Mouse (Mus musculus) lung, postnatal 0 days (tissue): ENCODE results near the gene Vmn1r64. TPM values are rescaled to one million over a fixed set of nuclear protein-coding genes. Genes with fewer than 3 reads are reported as not detected.
"Not testable (repeated sequence)": the region's sequence is repeated elsewhere in the genome, so short reads cannot be mapped to it uniquely, and the experiment has no call there.

Source experiments
- ATAC-seq: fragments of 200-750 bp; cut with Nextera tagmentation; 2 replicates; pipeline ENCODE4 v1.8.0; 2017; ENCODE audit warnings: moderate library complexity
- DNase-seq: peaks from one replicate; pipeline ENCODE4 v3.0.0-alpha.2; 2016; ENCODE audit warnings: low spot score
- H3K27ac ChIP-seq: fragments of 300-500 bp; sonication (generic); 2 replicates; pipeline ENCODE4 v1.5.1; 2014; ENCODE audit warnings: antibody characterized with exemption, mild to moderate bottlenecking, low read length, mixed read lengths
- H3K27me3 ChIP-seq: fragments of 300-500 bp; sonication (generic); replicated peaks from 2 replicates; pipeline ENCODE4 v1.6.1; 2014; ENCODE audit warnings: low read length, mixed read lengths; ENCODE audit not compliant: insufficient read depth
- H3K36me3 ChIP-seq: fragments of 300-500 bp; sonication (generic); 2 replicates; pipeline ENCODE4 v1.6.1; 2014; ENCODE audit warnings: low read length, mixed read lengths; ENCODE audit not compliant: insufficient read depth
- H3K4me1 ChIP-seq: fragments of 300-500 bp; sonication (generic); 2 replicates; pipeline ENCODE4 v1.6.1; 2014; ENCODE audit warnings: antibody characterized with exemption, low read depth, low read length, mixed read lengths; ENCODE audit not compliant: insufficient read depth
- H3K4me2 ChIP-seq: fragments of 300-500 bp; sonication (generic); replicated peaks from 2 replicates; pipeline ENCODE4 v1.6.1; 2014; ENCODE audit warnings: low read depth, mild to moderate bottlenecking, low read length, moderate library complexity, mixed read lengths
- H3K4me3 ChIP-seq: fragments of 300-500 bp; sonication (generic); 2 replicates; pipeline ENCODE4 v1.5.1; 2014; ENCODE audit warnings: low read depth, low read length
- H3K9ac ChIP-seq: fragments of 300-500 bp; sonication (generic); replicated peaks from 2 replicates; pipeline ENCODE4 v1.6.1; 2014; ENCODE audit warnings: low read depth, mild to moderate bottlenecking
- H3K9me3 ChIP-seq: fragments of 300-500 bp; sonication (generic); 2 replicates; pipeline ENCODE4 v1.6.1; 2016; ENCODE audit warnings: low read length, mixed read lengths
- CTCF ChIP-seq: IDR thresholded peaks from 2 replicates; pipeline ENCODE4 v1.5.1; 2016; ENCODE audit warnings: antibody characterized with exemption, mild to moderate bottlenecking
- EP300 ChIP-seq: IDR thresholded peaks from 2 replicates; pipeline ENCODE4 v1.6.1; 2016; ENCODE audit warnings: antibody characterized with exemption, mild to moderate bottlenecking, control low read depth
- WGBS: fragments of 180-500 bp; shearing (Covaris S2); extraction: QIAGEN DNeasy Blood & Tissue Kit; methylation state at CpG from one replicate; pipeline ENCODE4 v1.1.7; 2014; 5-methylcytosine and 5-hydroxymethylcytosine counted together
- polyA plus RNA-seq: library from polyadenylated mRNA; unstranded; fragments of >200 nt; fragmentation: Nextera tagmentation; extraction: Ambion mirVana; gene quantifications from 2 replicates; pipeline ENCODE4 v1.2.1, GENCODE M21; 2015

Gene Vmn1r64
- polyA plus RNA-seq: not detected in 2 replicates

GRCm38 (mm10) chr7:5884442-5884841 lies at the start of gene Vmn1r64:
Gene Vmn1r64 (minus strand): TSS chr7:5884542.
- no peaks in the 10 kb centered on the region for H3K4me1 ChIP-seq
- TF ChIP-seq CTCF (no peak), EP300 (no peak)
- H3K27ac ChIP-seq: no peak within 1 kb of the TSS
- no peak within 1 kb of the TSS for H3K4me3 ChIP-seq
- H3K9me3 ChIP-seq: no peaks in the 10 kb centered on the region; the same call in 1 of the 2 replicates
- no peak within 1 kb of the TSS for H3K9ac ChIP-seq
- no peak for DNase-seq
- no peak within 1 kb of the TSS for H3K4me2 ChIP-seq
- H3K36me3 ChIP-seq: no peaks in the 10 kb centered on the region
- H3K27me3 ChIP-seq: no peaks in the 10 kb centered on the region
- ATAC-seq: no peak

GRCm38 (mm10) chr7:5899238-5899637 lies 14.9 kb upstream of the Vmn1r64 start:
- ATAC-seq (no peak), DNase-seq (no peak)
- Histone ChIP-seq H3K9me3 (no peaks in the 10 kb centered on the region; the same call in 1 of the 2 replicates), H3K36me3 (no peaks in the 10 kb centered on the region), H3K27ac (no peak overlapping the region), H3K4me1 (no peaks in the 10 kb centered on the region), H3K4me2 (no peak overlapping the region), H3K9ac (no peak overlapping the region), H3K27me3 (no peaks in the 10 kb centered on the region), H3K4me3 (no peak overlapping the region)
- WGBS: 83% methylated on average over 4 of the region's 4 CpGs
- TF ChIP-seq CTCF: no peak
- no peak for TF ChIP-seq EP300

GRCm38 (mm10) chr7:5897245-5897644 lies 12.9 kb upstream of the Vmn1r64 start:
- H3K27ac ChIP-seq, H3K36me3 ChIP-seq, DNase-seq, H3K27me3 ChIP-seq, H3K4me2 ChIP-seq, H3K4me1 ChIP-seq, ATAC-seq, H3K9me3 ChIP-seq, H3K9ac ChIP-seq, H3K4me3 ChIP-seq: not testable (repeated sequence)
- 57% methylated on average over 2 of the region's 2 CpGs for WGBS

Other genes with a start within 250 kb of the Vmn1r64 start
- not detected in 2 replicates for gene Vmn1r62, start 210.9 kb downstream of the Vmn1r64 start, polyA plus RNA-seq
- gene Vmn1r63, start 79.1 kb downstream of the Vmn1r64 start, polyA plus RNA-seq: not detected in 2 replicates
- not detected in 2 replicates for gene Vmn1r65, start 126.5 kb upstream of the Vmn1r64 start, polyA plus RNA-seq
- not detected in 2 replicates for gene Nlrp4c, start 160.6 kb upstream of the Vmn1r64 start, polyA plus RNA-seq